Mouse (Mus musculus) left cerebral cortex, adult 2 months (tissue): ENCODE results near the gene Olfr767. TPM values are rescaled to one million over a fixed set of nuclear protein-coding genes. Genes with fewer than 3 reads are reported as not detected.
A peak's percentile ranks its signal among the peaks of the same experiment; 100 is the strongest.
"Not testable (repeated sequence)": the region's sequence is repeated elsewhere in the genome, so short reads cannot be mapped to it uniquely, and the experiment has no call there.

ENCODE experiments used
- DNase-seq, 2 experiments: peaks; one replicate each; pipeline ENCODE4 v3.0.0; 2021 to 2022; ENCODE audit warnings: low spot score in 2 of 2, mixed read lengths in 1 of 2; ENCODE audit errors: extremely low spot score in 1 of 2
- H3K27ac ChIP-seq: fragments of 200-600 bp; 2 replicates; pipeline ENCODE4 v1.8.1; 2022
- H3K4me3 ChIP-seq: fragments of 200-600 bp; 2 replicates; pipeline ENCODE4 v1.8.1; 2022
- CTCF ChIP-seq: fragments of 200-600 bp; IDR thresholded peaks from 2 replicates; pipeline ENCODE4 v1.8.1; 2022; ENCODE audit warnings: antibody characterized with exemption, mild to moderate bottlenecking, moderate library complexity
- intact Hi-C: fragments of 180-260 bp; cut with DNase I; formaldehyde crosslinking; loops from one replicate; pipeline ENCODE4 v1.15.1; 2025
- long read RNA-seq, 2 experiments: library from polyadenylated mRNA; stranded (forward); transcript quantifications; one replicate each; pipeline ENCODE4 v2.0.0; 2021; ENCODE audit warnings: borderline mapping rate in 2 of 2
- total RNA-seq, 2 experiments: library from RNA; stranded (reverse); gene quantifications; 2 replicates each; pipeline ENCODE4 v1.2.3; 2021

The Olfr767 gene
- not detected for total RNA-seq
- long read RNA-seq, experiment 1: 0 reads
- long read RNA-seq, experiment 2: 0 reads

GRCm38 (mm10) chr10:129082810-129083209 lies at the start of gene Olfr767:
TSS of gene Olfr767 (minus strand) at chr10:129082910.
- DNase-seq, intact Hi-C loops, H3K27ac ChIP-seq, H3K4me3 ChIP-seq: not testable (repeated sequence)

- TF ChIP-seq CTCF: no peak
- Histone ChIP-seq H3K4me3 (no peak within 1 kb of the TSS), H3K27ac (no peak within 1 kb of the TSS)
- DNase-seq: no peak
- intact Hi-C loops: no loop called here
Observed at GRCm38 (mm10) chr10:129117761-129118160, 35.1 kb upstream of the Olfr767 start, which contains the start of gene Olfr769. TSS of gene Olfr769 (minus strand) at chr10:129117861.

GRCm38 (mm10) chr10:129115146-129115545 lies 32.4 kb upstream of the Olfr767 start:
- H3K27ac ChIP-seq: no peak overlapping the region
- no peak overlapping the region for H3K4me3 ChIP-seq
- intact Hi-C loops: no loop called here
- no peak for DNase-seq
- TF ChIP-seq CTCF: no peak

DNA sequence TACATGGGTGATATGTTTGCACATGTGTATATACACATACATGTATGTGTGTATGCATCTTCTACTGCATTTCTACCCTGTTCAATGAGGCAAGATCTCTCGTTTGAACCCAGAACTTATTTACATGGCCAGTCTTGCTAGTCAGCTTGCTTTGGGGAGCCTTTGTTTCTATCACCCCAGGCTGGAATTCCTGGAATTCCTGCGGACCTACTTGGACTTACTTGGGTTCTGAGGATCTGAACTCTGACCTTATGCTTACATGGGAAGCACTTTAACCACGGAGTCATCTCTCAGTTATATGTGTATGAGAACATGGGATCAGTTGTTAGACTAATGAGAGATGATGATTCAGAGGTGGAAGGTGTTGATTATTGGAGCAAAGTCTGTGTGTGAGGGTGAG lies 18.5 kb upstream of the Olfr767 start:
- TF ChIP-seq CTCF: no peak
- Histone ChIP-seq H3K27ac (no peak overlapping the region), H3K4me3 (no peak overlapping the region)
- no peak for DNase-seq
- intact Hi-C loops: no loop called here

GRCm38 (mm10) chr10:129099275-129099674 lies 16.6 kb upstream of the Olfr767 start, which contains the start of gene Olfr768:
TSS of gene Olfr768 (minus strand) at chr10:129099375.
- TF ChIP-seq CTCF: no peak
- Histone ChIP-seq H3K27ac (no peak within 1 kb of the TSS), H3K4me3 (no peak within 1 kb of the TSS)
- no peak for DNase-seq
- intact Hi-C loops: no loop called here

- H3K27ac ChIP-seq: no peak within 1 kb of the TSS
- no peak within 1 kb of the TSS for H3K4me3 ChIP-seq
- DNase-seq: no peak
- intact Hi-C loops: no loop called here
- TF ChIP-seq CTCF: no peak
Observed at GRCm38 (mm10) chr10:129068877-129069276, 13.8 kb downstream of the Olfr767 start, which contains the start of gene Olfr766-ps1. TSS of gene Olfr766-ps1 (minus strand) at chr10:129068977.

DNA sequence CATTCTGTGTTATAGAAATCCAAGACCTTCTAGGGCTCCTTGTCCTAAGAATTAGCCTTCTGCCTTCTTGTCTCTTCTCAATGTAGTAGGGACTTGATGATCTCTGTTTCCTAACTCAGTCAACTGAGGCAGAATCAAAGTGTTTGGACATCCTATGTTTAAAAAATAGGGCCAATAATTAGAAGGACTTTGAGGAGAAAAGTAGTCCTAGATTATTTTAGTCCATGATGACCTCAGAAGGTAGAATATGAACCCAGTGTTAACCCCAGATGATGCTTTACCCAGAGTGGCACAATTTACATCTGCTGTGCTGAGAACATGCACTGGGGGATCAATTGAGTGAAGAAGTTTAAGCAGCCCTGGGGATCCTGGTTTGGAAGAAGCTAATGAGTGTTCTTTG lies 32.8 kb downstream of the Olfr767 start, which contains the start of gene Olfr765:
Gene Olfr765 (minus strand): TSS at position 101 of the 400 bp plus-strand sequence.
- H3K27ac ChIP-seq, intact Hi-C loops, H3K4me3 ChIP-seq, DNase-seq: not testable (repeated sequence)

- no peak within 1 kb of the TSS for H3K27ac ChIP-seq
- TF ChIP-seq CTCF: no peak
- no peak within 1 kb of the TSS for H3K4me3 ChIP-seq
- no peak for DNase-seq
- intact Hi-C loops: no loop called here
Observed at GRCm38 (mm10) chr10:129039796-129040195, 42.9 kb downstream of the Olfr767 start, which contains the start of gene Olfr764-ps1. TSS of gene Olfr764-ps1 (minus strand) at chr10:129039896.

GRCm38 (mm10) chr10:129028343-129028742 lies 54.4 kb downstream of the Olfr767 start:
- no peak for DNase-seq
- intact Hi-C loops: no loop called here
- Histone ChIP-seq H3K27ac (no peak overlapping the region), H3K4me3 (no peak overlapping the region)
- no peak for TF ChIP-seq CTCF

- peak; percentile 35 to 39 for DNase-seq
- H3K27ac ChIP-seq: no peak overlapping the region
- intact Hi-C loops: loop anchor here (1.0 kb wide), 1 partner anchor 1065 kb away; no protein-coding TSS in a partner anchor
- TF ChIP-seq CTCF: peak; percentile 85
- no peak overlapping the region for H3K4me3 ChIP-seq
Observed at GRCm38 (mm10) chr10:129026018-129026662, 56.6 kb downstream of the Olfr767 start.

Other genes with a start within 250 kb of the Olfr767 start
- 10 to 100 TPM; 13.1 to 15.3 TPM for gene Gdf11, start 191.2 kb downstream of the Olfr767 start, total RNA-seq
- 10 to 100 TPM; 63.7 to 73.3 TPM for gene Cd63, start 181.9 kb downstream of the Olfr767 start, total RNA-seq
- gene Rdh5, start 160.0 kb downstream of the Olfr767 start, total RNA-seq: 1 to 10 TPM; 6.5 to 7.4 TPM
- 10 to 100 TPM; 78.8 to 80.8 TPM for gene Bloc1s1, start 158.9 kb downstream of the Olfr767 start, total RNA-seq
- 10 to 100 TPM; 13.2 to 16.3 TPM for gene Itga7, start 149.1 kb downstream of the Olfr767 start, total RNA-seq
- gene Mettl7b, start 121.9 kb downstream of the Olfr767 start, total RNA-seq: not detected
- gene Olfr9, start 93.5 kb downstream of the Olfr767 start, total RNA-seq: not detected
- gene Olfr763, start 72.1 kb downstream of the Olfr767 start, total RNA-seq: not detected
- gene Olfr764-ps1, start 43.0 kb downstream of the Olfr767 start, total RNA-seq: not detected
- gene Olfr765, start 32.9 kb downstream of the Olfr767 start, total RNA-seq: not detected
- not detected for gene Olfr766-ps1, start 13.9 kb downstream of the Olfr767 start, total RNA-seq
- gene Olfr768, start 16.5 kb upstream of the Olfr767 start, total RNA-seq: not detected
- gene Olfr769, start 35.0 kb upstream of the Olfr767 start, total RNA-seq: not detected
- gene Olfr770, start 56.1 kb upstream of the Olfr767 start, total RNA-seq: not detected
- not detected for gene Olfr771, start 81.8 kb upstream of the Olfr767 start, total RNA-seq
- not detected for gene Olfr772, start 95.0 kb upstream of the Olfr767 start, total RNA-seq
- not detected for gene Olfr773, start 104.5 kb upstream of the Olfr767 start, total RNA-seq
- gene Olfr774, start 153.3 kb upstream of the Olfr767 start, total RNA-seq: not detected
- under 1 TPM; 0.09 to 0.16 TPM for gene Olfr775, start 165.5 kb upstream of the Olfr767 start, total RNA-seq
- gene Olfr776, start 176.2 kb upstream of the Olfr767 start, total RNA-seq: not detected
- gene Olfr777, start 188.6 kb upstream of the Olfr767 start, total RNA-seq: not detected
- gene Olfr780, start 235.2 kb upstream of the Olfr767 start, total RNA-seq: not detected
- not detected for gene Olfr781, start 245.9 kb upstream of the Olfr767 start, total RNA-seq